Mouse (Mus musculus) testis, postnatal 10 days (tissue): Measurements from ENCODE around the gene Cxcl15.
A peak's percentile ranks its signal among the peaks of the same experiment; 100 is the strongest.

Experiments used
- DNase-seq: peaks from one replicate; pipeline ENCODE4 v3.0.0; 2021; ENCODE audit warnings: low spot score

Gene Cxcl15

GRCm38 (mm10) chr5:90794195-90794625, at the start of gene Cxcl15:
Cxcl15 (plus strand) TSS chr5:90794534.
- DNase-seq: no peak

- no peak for DNase-seq
Observed at GRCm38 (mm10) chr5:90753934-90754333, 40.4 kb upstream of the Cxcl15 start.

GRCm38 (mm10) chr5:90758020-90758605, 36.2 kb upstream of the Cxcl15 start:
- DNase-seq: no peak

GRCm38 (mm10) chr5:90759077-90760065, 35.0 kb upstream of the Cxcl15 start, which contains the start of gene Cxcl5:
Cxcl5 (plus strand) TSS chr5:90759360.
- peak; percentile 43 for DNase-seq

DNA sequence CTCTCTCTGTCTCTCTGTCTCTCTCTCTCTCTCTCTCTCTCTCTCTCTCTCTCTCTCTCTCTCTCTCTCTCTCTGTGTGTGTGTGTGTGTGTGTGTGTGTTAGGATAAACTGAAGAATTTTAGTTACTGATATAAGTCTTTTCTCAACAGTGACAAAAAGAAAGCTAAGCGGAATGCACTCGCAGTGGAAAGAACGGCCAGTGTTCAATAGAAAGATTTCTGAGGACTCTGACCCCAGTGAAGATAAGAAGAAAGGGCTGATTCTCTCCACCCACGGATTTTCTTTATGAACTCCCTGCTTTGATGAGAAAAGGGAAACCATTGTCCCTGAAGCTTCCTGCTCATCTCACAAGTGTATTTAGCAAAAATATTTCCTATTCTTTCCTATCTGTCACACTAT, 34.0 kb upstream of the Cxcl15 start:
- no peak for DNase-seq

- DNase-seq: no peak
Observed at GRCm38 (mm10) chr5:90760844-90761243, 33.5 kb upstream of the Cxcl15 start.

GRCm38 (mm10) chr5:90761834-90762233, 32.5 kb upstream of the Cxcl15 start:
- DNase-seq: no peak

DNA sequence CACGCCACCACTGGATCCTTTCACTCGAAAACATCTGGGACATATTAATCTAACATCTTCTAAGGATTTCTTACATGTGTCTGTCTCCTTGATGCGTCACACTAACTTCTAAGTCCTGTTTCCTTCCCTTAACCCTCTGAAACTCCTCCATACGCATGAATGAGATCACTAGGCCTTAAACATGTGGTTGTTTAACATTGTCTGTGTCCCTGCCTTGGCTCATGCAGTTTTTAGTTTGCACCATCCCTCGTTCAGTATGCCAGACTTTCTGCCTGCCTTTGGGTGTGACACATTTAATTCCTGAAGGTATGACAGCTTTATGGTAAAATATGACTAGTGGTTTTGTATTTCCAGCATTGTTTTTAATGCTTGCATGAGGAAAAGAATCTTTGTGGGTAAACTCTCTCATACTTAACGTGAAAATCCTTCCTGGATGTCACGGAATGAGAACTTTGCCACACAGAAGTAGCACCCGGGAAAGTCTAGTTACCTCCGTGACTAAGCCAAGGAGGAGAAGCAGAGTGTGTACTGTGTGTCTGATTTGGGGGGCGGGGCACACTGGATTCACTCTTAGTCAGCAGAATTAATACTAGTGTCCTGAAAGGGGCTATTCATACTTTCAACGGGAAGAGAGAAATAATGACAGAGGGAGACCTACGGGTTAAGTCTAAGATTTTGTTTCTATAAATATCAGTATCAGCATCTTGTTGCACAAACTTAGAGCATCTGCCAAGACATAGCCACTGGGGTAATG, 30.2 kb upstream of the Cxcl15 start:
- no peak for DNase-seq

- DNase-seq: no peak
Observed at GRCm38 (mm10) chr5:90765821-90766606, 28.3 kb upstream of the Cxcl15 start.

DNA sequence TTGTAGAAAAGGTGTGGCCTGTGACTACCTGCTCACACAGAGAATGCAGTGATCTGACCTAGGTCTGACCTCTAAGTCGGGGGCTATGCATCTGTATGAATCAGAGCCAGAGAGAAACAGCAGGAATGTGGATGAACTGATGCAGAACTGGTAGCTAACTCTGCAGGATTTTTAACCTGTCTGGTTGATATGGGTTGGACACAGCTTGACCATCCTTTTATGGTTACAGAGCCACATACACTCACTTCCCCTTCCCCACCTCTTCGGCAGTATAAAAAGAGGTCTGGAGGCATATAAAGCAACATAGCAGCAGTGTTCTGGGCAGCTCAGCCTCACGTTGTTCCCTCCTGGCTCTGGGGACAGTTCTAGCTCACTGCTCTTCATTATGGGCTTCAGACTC, 26.1 kb upstream of the Cxcl15 start, which contains the start of gene Ppbp:
Gene Ppbp, plus strand, starts transcription at position 301 of the 400 bp plus-strand sequence.
- no peak for DNase-seq

DNA sequence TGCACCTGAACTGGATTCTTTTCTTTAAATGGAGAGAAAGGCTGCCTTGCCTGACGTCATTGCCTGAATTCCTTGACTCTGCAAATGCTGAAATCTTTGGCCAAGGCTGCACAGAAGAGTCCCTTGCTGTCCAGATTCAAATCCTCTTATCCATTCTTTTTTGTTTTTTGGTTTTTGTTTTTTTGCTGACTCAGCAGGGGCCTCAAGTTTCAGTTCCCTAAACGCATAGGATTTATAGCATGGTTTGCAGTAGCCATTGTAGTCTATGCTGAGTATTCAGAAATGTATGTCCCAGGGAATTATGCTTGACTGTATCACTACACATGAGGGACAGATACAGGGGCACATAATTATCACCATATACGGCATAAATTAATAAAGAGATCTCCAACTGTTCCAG, 23.0 kb upstream of the Cxcl15 start:
- DNase-seq: no peak

DNA sequence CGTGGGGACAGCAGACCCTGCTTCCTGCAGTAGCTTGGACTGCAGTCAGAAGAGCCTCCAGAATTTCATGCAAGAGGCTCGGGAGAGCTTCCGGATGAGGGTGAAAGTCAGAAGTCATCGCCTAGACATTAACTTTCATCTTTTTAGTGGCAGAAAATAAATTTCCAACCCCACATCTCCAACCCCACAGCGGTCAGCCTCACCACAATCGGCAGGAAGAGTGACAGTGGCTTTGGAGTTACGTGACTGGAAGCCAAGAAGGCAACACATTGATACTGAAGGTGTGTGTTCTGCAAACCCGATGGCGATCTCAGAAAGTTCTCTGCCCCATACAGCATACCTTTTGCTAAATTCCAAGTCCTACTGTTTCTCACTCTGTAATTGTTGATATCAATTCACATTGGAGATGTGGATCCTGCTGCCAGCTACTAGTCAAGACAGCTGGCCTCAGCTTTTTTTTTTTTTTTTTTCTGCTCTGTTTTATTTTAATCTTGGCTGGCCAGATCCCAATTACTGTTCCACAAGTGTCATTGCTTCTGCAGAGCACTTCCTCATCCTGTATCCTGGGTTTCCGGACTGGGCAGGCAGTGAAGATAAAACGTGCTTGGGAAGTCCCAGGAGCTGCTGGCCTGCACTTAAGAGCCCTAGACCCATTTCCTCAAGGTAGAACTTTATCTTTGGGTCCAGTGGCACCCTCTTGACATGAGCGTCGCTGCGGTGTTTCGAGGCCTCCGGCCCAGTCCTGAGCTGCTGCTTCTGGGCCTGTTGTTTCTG, 22.3 kb upstream of the Cxcl15 start, which contains the start of gene Pf4:
Gene Pf4, plus strand, starts transcription at position 556 of the 774 bp plus-strand sequence.
- DNase-seq: no peak

GRCm38 (mm10) chr5:90775562-90775961, 18.8 kb upstream of the Cxcl15 start:
- DNase-seq: no peak

DNA sequence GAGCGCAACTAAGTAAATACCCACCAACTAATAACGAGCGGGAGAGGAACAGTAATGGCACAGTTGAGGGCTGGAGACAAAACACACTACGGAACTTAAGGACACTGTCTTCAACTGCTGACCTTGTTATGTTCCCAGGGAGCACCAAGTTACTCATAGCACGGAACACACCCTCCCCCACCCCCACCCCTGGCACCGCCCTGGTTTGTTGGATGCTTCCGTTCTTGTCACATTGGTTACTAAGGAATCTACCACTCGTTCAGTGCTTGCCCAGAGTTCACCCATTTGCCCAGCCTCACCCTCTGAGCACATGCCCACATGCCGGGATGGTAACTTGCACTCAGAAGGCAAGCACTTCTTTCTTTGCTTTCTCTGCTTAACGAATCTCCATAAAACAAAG, 16.7 kb upstream of the Cxcl15 start:
- no peak for DNase-seq

DNA sequence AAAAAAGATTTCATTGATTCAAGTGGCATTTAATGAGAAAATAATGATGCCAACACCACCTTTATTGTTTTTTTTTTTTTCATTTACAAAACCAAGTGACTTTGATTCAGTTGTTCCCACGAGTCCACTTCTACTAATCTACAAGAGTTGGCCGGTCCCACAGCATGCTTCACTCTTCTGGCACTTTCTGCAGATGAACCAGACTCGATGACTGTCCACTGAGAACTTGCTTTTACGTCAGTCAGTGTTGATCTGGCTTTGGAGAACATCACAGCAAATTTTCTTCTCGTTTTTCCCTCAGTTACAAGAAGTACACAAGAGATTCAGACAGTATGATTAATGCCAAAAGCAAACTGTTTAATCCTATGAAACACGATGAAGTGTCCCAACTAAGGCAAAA, 15.5 kb upstream of the Cxcl15 start:
- no peak for DNase-seq

- no peak for DNase-seq
Observed at GRCm38 (mm10) chr5:90783697-90784096, 10.6 kb upstream of the Cxcl15 start.

GRCm38 (mm10) chr5:90785659-90786588, 8.4 kb upstream of the Cxcl15 start, which contains the start of gene Cxcl3:
Cxcl3 (plus strand) TSS chr5:90786103.
- DNase-seq: peak; percentile 42

DNA sequence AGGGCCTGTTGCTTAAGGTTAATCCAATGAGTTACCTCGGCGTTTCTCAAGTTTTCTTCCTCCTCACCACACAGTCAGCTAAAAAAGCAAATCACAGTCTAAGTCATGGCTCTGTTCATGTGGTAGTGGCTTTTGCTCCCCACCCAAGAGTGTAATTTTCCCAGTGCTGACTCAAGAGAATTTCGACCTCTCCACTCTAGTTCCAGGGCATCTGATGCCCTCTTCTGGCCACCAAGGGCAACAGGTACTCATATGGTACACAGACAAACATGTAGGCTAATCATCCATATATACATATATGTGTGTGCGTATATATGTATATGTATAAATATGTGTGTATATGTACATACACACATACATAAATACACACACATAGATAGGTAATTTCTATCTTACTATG, 6.2 kb upstream of the Cxcl15 start:
- DNase-seq: no peak

DNA sequence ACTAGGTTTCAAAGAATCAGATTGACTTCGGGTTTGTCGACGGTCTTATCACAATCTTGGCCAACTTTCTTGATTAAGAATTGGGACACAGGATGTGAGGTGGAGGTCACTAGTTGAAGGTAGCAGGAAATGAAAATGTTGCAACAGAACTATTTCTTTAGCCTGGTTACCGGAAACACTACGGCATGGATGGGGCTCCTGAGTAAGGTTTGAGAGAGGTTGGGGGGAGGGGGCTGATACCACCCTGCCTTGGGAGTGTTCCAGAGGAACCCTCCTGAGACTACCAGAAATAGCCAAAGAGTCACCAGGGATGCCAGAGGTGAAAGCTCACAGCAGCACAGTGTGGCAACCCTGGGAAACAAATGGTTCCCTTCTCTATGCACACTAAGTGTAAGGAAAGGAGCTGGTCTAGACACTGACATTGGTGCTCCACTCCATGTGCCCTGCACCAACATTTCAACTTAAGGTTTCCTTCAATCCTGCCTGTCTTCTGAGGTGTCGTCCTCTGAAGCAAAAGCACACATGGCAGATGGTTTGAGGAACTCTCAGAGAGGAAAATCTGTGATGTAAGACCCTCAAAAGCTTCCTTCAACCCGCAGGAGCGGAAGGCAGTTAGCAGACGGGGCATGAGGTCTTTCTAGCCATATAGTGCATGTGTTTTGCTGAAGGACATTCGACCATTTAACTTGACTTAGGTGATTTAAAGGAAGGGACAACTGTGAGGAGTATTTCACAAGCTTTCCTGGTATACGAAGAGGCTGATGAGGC, 4.8 kb upstream of the Cxcl15 start:
- no peak for DNase-seq
